Mouse (Mus musculus): ENCODE data around the gene Baz2b.

The Baz2b gene

GRCm38 (mm10) chr2:60209703-60210651 lies at the start of gene Baz2b, which contains the start of gene March7:
TSS of gene Baz2b (minus strand) at chr2:60209839.
TSS of gene March7 (plus strand) at chr2:60209887.
- under 1% methylated on average over 95 of the region's 109 CpGs for WGBS

GRCm38 (mm10) chr2:60259186-60259585 lies 49.5 kb upstream of the Baz2b start:
- WGBS, result 98% methylated on average over 5 of the region's 5 CpGs

- WGBS, result 92% methylated on average over 2 of the region's 2 CpGs
Measured at GRCm38 (mm10) chr2:60256751-60257150, 47.1 kb upstream of the Baz2b start.

- 77% methylated on average over 4 of the region's 4 CpGs for WGBS
Measured at GRCm38 (mm10) chr2:60252782-60253181, 43.1 kb upstream of the Baz2b start.

GRCm38 (mm10) chr2:60234506-60234905 lies 24.9 kb upstream of the Baz2b start:
- 61% methylated on average over 7 of the region's 7 CpGs for WGBS

- 65% methylated on average over 2 of the region's 2 CpGs for WGBS
Measured at GRCm38 (mm10) chr2:60233147-60233546, 23.5 kb upstream of the Baz2b start.

- WGBS, result 81% methylated on average over 2 of the region's 2 CpGs
Measured at GRCm38 (mm10) chr2:60230361-60230760, 20.7 kb upstream of the Baz2b start.

GRCm38 (mm10) chr2:60228470-60228869 lies 18.8 kb upstream of the Baz2b start:
- 51% methylated on average over 1 of the region's 1 CpGs for WGBS

GRCm38 (mm10) chr2:60223489-60223888 lies 13.8 kb upstream of the Baz2b start:
- 20% methylated on average over 1 of the region's 1 CpGs for WGBS

- WGBS, result 73% methylated on average over 2 of the region's 2 CpGs
Measured at GRCm38 (mm10) chr2:60221954-60222353, 12.3 kb upstream of the Baz2b start.

GRCm38 (mm10) chr2:60221236-60221635 lies 11.6 kb upstream of the Baz2b start:
- WGBS, result 45% methylated on average over 6 of the region's 6 CpGs

GRCm38 (mm10) chr2:60217620-60218019 lies 8.0 kb upstream of the Baz2b start:
- 44% methylated on average over 6 of the region's 6 CpGs for WGBS

GRCm38 (mm10) chr2:60216547-60217153 lies 7.0 kb upstream of the Baz2b start:
- 39% methylated on average over 4 of the region's 4 CpGs for WGBS

GRCm38 (mm10) chr2:60214683-60215082 lies 5.0 kb upstream of the Baz2b start:
- 89% methylated on average over 2 of the region's 2 CpGs for WGBS

- WGBS, result 5% methylated on average over 5 of the region's 5 CpGs
Measured at GRCm38 (mm10) chr2:60210821-60211220, 1.2 kb upstream of the Baz2b start.

GRCm38 (mm10) chr2:60209122-60209611 lies 472 bp downstream of the Baz2b start:
- 1% methylated on average over 35 of the region's 35 CpGs for WGBS

- WGBS, result 84% methylated on average over 6 of the region's 6 CpGs
Measured at GRCm38 (mm10) chr2:60205795-60206194, 3.8 kb downstream of the Baz2b start.

- 89% methylated on average over 6 of the region's 6 CpGs for WGBS
Measured at GRCm38 (mm10) chr2:60204162-60204561, 5.5 kb downstream of the Baz2b start.

GRCm38 (mm10) chr2:60203733-60204132 lies 5.9 kb downstream of the Baz2b start:
- 94% methylated on average over 4 of the region's 4 CpGs for WGBS

GRCm38 (mm10) chr2:60202900-60203530 lies 6.6 kb downstream of the Baz2b start:
- 92% methylated on average over 8 of the region's 8 CpGs for WGBS

GRCm38 (mm10) chr2:60200667-60201066 lies 9.0 kb downstream of the Baz2b start:
- WGBS, result 62% methylated on average over 8 of the region's 8 CpGs

GRCm38 (mm10) chr2:60200051-60200562 lies 9.5 kb downstream of the Baz2b start:
- 57% methylated on average over 5 of the region's 5 CpGs for WGBS

All from cerebral cortex, adult 2 months (tissue).